Mouse (Mus musculus) WW6 (cell line): ENCODE data around the gene Gm21970.

ENCODE experiments used
- DNase-seq: peaks from one replicate; pipeline ENCODE4 v3.0.0-alpha.2; 2013; ENCODE audit warnings: low read depth, low spot score

The Gm21970 gene

DNA sequence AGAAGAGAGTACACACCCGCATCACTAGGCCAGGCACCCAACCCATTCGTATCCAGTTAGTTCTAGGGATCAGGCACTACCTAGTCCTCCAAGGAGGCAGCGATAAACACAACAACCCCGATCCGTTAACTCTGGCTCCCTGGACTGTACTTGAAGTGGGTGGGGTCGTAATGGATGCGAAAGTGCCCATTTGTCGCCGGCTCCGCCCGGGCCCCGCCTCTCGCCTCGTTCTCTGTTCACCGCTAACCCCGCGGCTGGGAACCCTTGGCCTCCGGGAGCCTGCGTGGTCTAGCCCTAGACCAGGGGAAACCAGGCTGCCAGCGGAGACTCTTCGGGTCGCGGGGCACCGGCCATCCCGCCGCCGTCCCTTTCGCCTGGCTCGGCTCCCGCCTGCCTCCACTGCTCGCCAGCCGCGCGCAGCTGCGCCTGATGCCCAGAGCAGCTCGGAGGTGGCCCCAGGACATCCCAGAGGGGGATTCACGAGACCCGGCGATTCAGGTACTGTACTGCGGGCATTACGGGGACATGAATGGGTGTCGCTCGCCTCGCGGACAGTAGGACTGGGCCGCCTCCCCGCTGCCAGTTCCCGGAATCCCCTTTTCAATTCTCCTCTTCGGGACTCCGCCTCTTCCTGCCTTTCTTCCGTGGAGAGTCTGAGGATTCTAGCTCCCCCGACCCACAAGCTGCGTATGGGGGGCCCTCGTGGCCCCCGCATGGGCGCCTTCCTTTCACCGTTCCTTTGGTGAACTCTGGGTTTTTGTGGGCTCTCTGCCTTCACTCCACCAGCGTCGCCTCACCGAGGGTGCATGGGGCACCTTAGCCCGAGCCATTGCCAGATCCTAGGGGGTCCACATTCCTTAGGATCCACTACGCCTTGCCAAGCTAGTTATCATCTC is 18.7 kb upstream of the Gm21970 start, which contains the start of gene Ifnar2:
Ifnar2 (plus strand) TSS at position 207 of the 896 bp plus-strand sequence.
- no peak for DNase-seq

DNA sequence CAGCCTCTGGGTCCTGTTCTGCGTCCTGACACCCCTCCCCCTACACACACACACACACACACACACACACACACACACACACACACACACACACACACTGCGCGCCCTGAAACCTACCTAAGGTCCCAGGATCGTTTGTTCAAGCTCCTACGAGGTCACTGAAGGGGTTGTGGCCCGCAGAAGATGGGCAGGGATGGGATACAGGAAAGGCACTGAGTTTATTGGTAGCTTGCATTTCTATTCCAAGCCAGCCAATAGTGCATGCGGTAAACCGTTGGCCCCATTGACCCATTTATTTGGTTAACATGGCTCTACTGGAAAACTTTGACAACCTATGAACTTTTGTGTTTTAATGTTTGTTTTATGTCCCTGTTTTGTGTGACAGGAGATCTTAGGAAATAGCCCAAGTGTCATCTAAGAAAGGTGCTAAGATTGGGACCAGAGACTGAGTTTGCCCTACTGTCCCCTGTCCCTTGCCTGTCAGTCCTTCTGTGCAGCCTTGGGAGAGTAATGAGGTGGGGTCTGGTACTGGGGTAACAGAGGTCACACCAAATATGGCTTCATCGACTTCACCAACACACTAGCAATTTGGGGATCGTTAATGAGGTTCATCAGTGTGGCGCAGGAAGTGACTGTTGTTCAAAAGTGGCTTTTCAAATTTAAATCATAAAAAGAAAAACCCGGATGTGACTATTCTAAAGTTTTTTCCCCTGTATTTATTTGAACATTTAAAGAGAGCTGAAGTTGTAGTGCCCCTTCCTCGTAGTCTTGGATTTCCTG is 17.9 kb upstream of the Gm21970 start:
- no peak for DNase-seq

- no peak for DNase-seq
Observed at GRCm38 (mm10) chr16:91374253-91374634, 17.3 kb upstream of the Gm21970 start.

DNA sequence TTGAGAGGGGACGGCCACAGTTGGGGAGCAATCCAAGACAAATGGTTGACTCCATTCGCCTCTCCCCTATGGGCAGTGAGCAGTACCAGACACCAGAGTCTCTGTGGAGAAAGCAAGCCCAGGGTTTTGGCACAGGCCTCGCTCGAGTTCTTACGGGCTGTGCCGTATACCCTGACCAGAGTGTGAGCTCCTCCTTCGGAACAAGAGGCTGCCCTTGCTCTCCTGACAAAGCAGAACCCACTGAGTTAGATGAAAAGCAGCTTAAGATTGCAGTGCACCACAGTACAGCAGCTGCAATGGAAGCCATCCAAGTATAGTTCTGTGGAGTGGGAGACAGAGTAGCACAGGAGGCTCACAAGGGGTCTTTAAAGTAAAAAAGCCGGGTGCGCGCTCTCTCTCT is 14.8 kb upstream of the Gm21970 start:
- no peak for DNase-seq

GRCm38 (mm10) chr16:91378431-91378986 is 13.0 kb upstream of the Gm21970 start:
- DNase-seq = no peak

GRCm38 (mm10) chr16:91378991-91379390 is 12.5 kb upstream of the Gm21970 start:
- DNase-seq = no peak

DNA sequence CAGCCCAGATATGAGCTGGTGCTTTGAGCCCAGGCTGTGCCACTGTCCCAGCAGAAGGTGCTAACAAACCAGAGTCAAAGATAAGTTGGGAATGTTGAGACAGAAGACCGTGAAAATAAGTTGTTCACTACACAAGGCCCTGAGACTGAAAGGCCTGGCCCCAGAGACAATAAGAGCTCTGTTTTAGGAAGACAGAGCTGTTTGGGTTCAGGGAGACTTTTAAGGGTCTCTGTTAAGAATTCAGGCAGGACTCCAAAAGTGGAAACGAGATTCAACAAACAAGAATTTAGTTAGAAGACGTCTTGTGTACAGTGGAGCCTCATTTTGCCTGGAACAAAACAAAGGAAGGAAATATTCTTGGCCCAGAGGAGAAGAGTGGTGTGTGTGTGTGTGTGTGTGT is 12.1 kb upstream of the Gm21970 start:
- no peak for DNase-seq

DNA sequence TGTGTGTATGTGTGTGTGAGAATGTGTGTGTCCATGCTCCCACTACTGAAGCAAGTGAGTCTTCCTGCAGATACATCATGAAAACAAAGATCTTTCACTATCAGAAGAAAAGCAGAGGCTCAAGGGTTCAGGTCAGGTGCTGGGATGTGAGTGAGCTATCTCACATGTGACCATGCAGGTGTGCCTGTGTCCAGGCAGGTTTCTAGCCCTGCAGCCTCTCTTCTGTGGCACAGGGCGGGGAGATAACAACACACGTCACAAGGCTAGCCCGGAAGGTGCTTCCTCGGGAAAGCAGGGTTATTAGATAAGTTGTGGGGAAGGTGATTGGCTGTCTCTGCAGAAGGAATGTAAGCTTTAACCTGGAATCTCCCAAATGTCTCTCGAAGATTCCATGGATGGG is 11.4 kb upstream of the Gm21970 start:
- DNase-seq = no peak

GRCm38 (mm10) chr16:91381606-91382005 is 9.9 kb upstream of the Gm21970 start:
- DNase-seq = no peak

- DNase-seq = no peak
Observed at GRCm38 (mm10) chr16:91382261-91382790, 9.2 kb upstream of the Gm21970 start.

GRCm38 (mm10) chr16:91384221-91384620 is 7.3 kb upstream of the Gm21970 start:
- DNase-seq = no peak

GRCm38 (mm10) chr16:91385621-91386020 is 5.9 kb upstream of the Gm21970 start:
- DNase-seq = no peak

- DNase-seq = no peak
Observed at GRCm38 (mm10) chr16:91386419-91387120, 5.0 kb upstream of the Gm21970 start.

GRCm38 (mm10) chr16:91387121-91387486 is 4.4 kb upstream of the Gm21970 start:
- DNase-seq = no peak

GRCm38 (mm10) chr16:91390100-91390499 is 1.4 kb upstream of the Gm21970 start:
- no peak for DNase-seq

DNA sequence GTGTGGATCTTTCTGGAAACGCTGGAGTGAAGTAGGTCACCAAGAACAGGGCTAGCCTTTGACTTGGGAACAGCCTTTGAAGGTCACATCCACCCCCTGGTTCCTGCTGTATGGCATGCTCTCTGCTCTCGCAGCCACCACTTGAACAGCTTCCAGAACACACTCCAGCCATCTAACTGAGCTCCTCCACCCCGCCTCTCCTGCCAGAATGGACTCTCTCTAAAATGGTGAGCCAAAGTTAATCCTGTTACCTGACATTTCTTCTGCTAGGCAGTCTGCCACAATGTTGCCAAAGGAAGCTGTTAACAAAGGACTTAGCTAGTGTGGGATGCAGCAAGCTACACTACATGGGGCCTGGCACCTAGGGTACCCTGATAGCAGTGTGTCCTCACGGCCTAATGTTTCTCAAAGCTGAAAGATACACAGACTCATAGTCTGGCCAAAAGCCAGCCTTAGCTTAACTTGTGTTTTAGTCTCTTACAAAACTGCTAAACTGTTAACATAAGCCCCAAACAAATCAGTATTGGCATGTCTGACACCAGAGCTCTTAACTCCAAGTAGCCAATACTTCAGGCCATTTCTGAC is 3.4 kb downstream of the Gm21970 start:
- no peak for DNase-seq

DNA sequence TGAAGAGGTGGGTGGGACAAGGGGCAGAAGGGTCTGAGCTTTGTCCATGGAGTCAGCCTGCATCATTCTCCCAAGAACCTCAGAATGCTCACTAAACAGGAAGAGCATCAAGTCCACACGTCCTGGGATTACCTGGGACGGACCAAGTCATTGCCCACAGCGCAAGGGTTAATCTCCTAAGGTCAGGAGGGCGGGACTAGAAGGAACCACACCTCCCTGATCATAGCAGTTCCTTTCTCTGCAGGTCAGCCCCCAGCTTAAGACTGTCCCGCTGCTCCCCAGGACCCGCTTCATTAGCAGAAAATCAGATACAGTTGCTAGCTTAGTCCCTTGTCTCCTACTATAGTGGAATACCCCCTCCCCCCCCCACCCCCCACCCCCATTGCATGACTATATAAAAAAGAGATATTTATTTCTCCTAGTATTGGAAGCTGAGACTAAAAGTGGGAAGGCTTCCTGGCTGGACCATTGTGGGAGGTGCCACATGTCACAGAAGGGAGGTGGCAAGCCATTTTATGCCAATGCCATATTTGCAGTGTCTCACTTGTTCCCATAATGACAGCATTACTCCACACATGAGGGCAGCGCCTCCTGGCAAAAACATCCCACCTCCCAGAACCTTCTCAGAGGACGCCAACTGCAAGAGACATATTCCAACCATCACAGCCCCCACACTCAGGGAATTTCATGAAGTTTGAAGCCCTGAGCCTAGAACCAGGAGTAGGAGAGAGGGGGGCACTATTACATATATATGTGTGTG is 4.3 kb downstream of the Gm21970 start:
- no peak for DNase-seq

GRCm38 (mm10) chr16:91396844-91397537 is 5.5 kb downstream of the Gm21970 start:
- no peak for DNase-seq

GRCm38 (mm10) chr16:91398030-91398429 is 6.5 kb downstream of the Gm21970 start:
- DNase-seq = no peak

- no peak for DNase-seq
Observed at GRCm38 (mm10) chr16:91398944-91399343, 7.4 kb downstream of the Gm21970 start.
